Mouse (Mus musculus) embryonic facial prominence, embryonic 11.5 days (tissue): ENCODE measurements around the gene Cdc27. TPM values are rescaled to one million over a fixed set of nuclear protein-coding genes. Genes with fewer than 3 reads are reported as not detected.
A peak's percentile ranks its signal among the peaks of the same experiment; 100 is the strongest.

Experiments
- ATAC-seq: fragments of 200-750 bp; cut with Nextera tagmentation; replicated peaks from 2 replicates; pipeline ENCODE4 v1.8.0; 2017; ENCODE audit warnings: low read depth; ENCODE audit not compliant: insufficient number of reproducible peaks, low FRiP score, low TSS enrichment
- DNase-seq: peaks from one replicate; pipeline ENCODE4 v3.0.0-alpha.2; 2015; ENCODE audit warnings: low spot score
- H3K27ac ChIP-seq: fragments of 300-500 bp; sonication (generic); replicated peaks from 2 replicates; pipeline ENCODE4 v1.5.1; 2014; ENCODE audit warnings: mild to moderate bottlenecking, low read depth, low read length, control low read depth
- H3K27me3 ChIP-seq: fragments of 300-500 bp; sonication (generic); 2 replicates; pipeline ENCODE4 v1.6.1; 2014; ENCODE audit warnings: mild to moderate bottlenecking, low read length, moderate library complexity, mixed read lengths; ENCODE audit not compliant: control insufficient read depth, insufficient read depth
- H3K36me3 ChIP-seq: fragments of 300-500 bp; sonication (generic); replicated peaks from 2 replicates; pipeline ENCODE4 v1.6.1; 2014; ENCODE audit warnings: low read depth, mild to moderate bottlenecking, low read length, moderate library complexity, mixed read lengths; ENCODE audit not compliant: control insufficient read depth, insufficient read depth
- H3K4me1 ChIP-seq: fragments of 300-500 bp; sonication (generic); 2 replicates; pipeline ENCODE4 v1.6.1; 2014; ENCODE audit warnings: low read length, mixed read lengths; ENCODE audit not compliant: control insufficient read depth, insufficient read depth
- H3K4me2 ChIP-seq: fragments of 300-500 bp; sonication (generic); 2 replicates; pipeline ENCODE4 v1.6.1; 2014; ENCODE audit warnings: low read depth, mild to moderate bottlenecking, control low read depth, low read length, moderate library complexity
- H3K4me3 ChIP-seq: fragments of 300-500 bp; sonication (generic); 2 replicates; pipeline ENCODE4 v1.5.1; 2014; ENCODE audit warnings: low read depth, low read length, control low read depth
- H3K9ac ChIP-seq: fragments of 300-500 bp; sonication (generic); replicated peaks from 2 replicates; pipeline ENCODE4 v1.6.1; 2014; ENCODE audit warnings: mild to moderate bottlenecking, control low read depth, low read length
- H3K9me3 ChIP-seq: fragments of 300-500 bp; sonication (generic); replicated peaks from 2 replicates; pipeline ENCODE4 v1.6.1; 2016; ENCODE audit warnings: mild to moderate bottlenecking, low read length, inconsistent platforms, mixed read lengths; ENCODE audit not compliant: control insufficient read depth
- WGBS: fragments of 180-500 bp; shearing (Covaris S2); extraction: QIAGEN DNeasy Blood & Tissue Kit; methylation state at CpG from one replicate; pipeline ENCODE4 v1.1.7; 2014; 5-methylcytosine and 5-hydroxymethylcytosine counted together
- polyA plus RNA-seq: library from polyadenylated mRNA; unstranded; fragments of >200 nt; fragmentation: Nextera tagmentation; extraction: Ambion mirVana; gene quantifications from 2 replicates; pipeline ENCODE4 v1.2.1, GENCODE M21; 2014

Gene Cdc27
- polyA plus RNA-seq, 1 experiment from 2014 or later = 70.6 TPM

GRCm38 (mm10) chr11:104566796-104567195 is 16.4 kb upstream of the Cdc27 start:
- Histone ChIP-seq H3K4me1 (no peaks in the 10 kb centered on the region), H3K27me3 (no peaks in the 10 kb centered on the region; the same call in 1 of the 2 replicates), H3K4me3 (no peak overlapping the region), H3K27ac (no peak overlapping the region), H3K9me3 (no peaks in the 10 kb centered on the region), H3K4me2 (no peak overlapping the region), H3K9ac (no peak overlapping the region), H3K36me3 (no peaks in the 10 kb centered on the region)
- ATAC-seq (no peak), DNase-seq (no peak)
- WGBS = 65% methylated on average over 2 of the region's 2 CpGs

DNA sequence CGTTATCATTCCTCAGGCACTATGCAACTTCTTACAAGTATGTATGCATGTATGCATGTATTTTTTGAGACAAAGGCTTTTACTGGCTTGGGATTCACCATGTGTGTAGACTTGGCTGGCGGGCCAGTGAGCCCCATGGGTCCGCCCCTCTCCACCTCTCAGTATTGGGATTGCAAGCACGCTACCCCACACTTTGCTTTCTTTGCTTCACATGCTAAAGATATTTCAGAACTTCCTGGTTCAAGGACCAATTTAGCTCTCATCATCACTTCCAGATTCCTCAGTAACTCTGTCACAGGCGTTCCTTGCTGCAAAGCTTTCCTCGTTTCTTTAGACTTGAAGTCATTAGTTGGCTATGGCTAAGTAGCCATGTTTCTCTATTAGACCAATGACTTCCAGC is 15.7 kb upstream of the Cdc27 start:
- no peak for ATAC-seq
- Histone ChIP-seq H3K4me3 (no peak overlapping the region), H3K4me2 (no peak overlapping the region), H3K9me3 (no peaks in the 10 kb centered on the region), H3K27ac (no peak overlapping the region), H3K4me1 (no peaks in the 10 kb centered on the region), H3K36me3 (no peaks in the 10 kb centered on the region), H3K27me3 (no peaks in the 10 kb centered on the region), H3K9ac (no peak overlapping the region)
- 80% methylated on average over 6 of the region's 6 CpGs for WGBS
- no peak for DNase-seq

DNA sequence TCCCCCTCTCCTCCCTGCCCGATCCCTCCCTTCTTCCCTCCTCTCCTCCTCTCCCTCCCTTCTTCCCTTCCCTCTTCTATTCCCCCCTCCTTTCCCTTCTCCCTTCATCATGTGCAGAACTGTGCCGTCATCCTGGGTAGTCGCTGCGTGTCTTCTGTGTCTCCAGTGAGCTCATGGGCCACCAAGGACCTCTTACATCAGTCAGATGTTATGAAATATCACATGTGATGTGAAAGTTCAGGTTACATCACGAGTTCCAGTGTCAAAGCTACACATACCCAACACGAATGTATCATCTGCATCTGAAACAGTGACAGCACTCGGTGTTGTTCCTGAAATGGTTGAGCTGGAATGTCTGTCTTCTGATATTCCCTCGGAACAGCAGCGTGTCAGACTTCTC is 14.8 kb upstream of the Cdc27 start:
- Histone ChIP-seq H3K9me3 (no peaks in the 10 kb centered on the region), H3K4me1 (no peaks in the 10 kb centered on the region), H3K4me3 (no peak overlapping the region), H3K27me3 (no peaks in the 10 kb centered on the region), H3K36me3 (no peaks in the 10 kb centered on the region), H3K9ac (no peak overlapping the region), H3K4me2 (no peak overlapping the region), H3K27ac (no peak overlapping the region)
- 79% methylated on average over 9 of the region's 9 CpGs for WGBS
- no peak for DNase-seq
- no peak for ATAC-seq

DNA sequence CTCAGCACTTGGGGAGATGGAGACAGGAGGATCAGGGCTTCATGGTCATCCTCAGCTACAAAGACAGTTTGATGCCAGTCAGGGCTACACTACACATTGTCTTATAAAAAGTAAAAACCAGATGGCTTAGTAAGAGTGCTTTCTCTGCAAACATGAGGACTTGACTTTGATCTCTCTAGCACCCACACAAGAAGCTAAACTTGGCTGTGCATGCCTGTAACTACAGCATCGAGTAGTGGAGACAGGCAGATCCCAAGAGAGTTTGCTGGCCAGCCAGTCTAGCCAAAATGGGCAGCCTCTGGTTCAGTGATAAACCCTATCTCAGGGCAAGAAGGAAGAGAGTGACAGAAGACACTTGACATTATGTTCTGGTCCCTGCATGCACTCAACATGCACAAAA is 13.1 kb upstream of the Cdc27 start:
- Histone ChIP-seq H3K4me2 (no peak overlapping the region), H3K4me1 (no peaks in the 10 kb centered on the region), H3K36me3 (no peaks in the 10 kb centered on the region), H3K9me3 (no peaks in the 10 kb centered on the region), H3K27ac (no peak overlapping the region), H3K27me3 (no peaks in the 10 kb centered on the region), H3K9ac (no peak overlapping the region), H3K4me3 (no peak overlapping the region)
- WGBS = 80% methylated on average over 1 of the region's 1 CpGs
- ATAC-seq (no peak), DNase-seq (no peak)

DNA sequence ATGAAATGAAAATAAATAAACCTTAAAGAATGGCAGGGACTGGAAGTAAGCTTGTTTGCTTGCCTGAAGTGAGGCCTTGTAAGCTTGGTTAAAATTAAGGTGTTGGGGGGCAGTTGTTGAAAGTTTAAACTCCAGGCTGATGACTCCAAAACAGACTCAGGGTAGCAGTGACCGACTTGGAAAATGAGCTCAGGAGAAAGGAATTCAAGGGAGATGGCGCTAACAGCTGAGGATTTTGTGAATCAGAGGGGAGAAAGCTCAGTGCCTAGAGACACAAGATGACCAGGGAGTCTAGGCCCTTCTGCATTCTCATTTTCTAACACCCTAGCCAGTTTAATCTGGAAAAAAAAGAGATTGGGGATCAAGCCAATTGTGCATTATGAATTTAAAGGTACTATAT is 10.6 kb upstream of the Cdc27 start:
- no peaks in the 10 kb centered on the region for H3K36me3 ChIP-seq
- no peak overlapping the region for H3K27ac ChIP-seq
- H3K9ac ChIP-seq = no peak overlapping the region
- DNase-seq = no peak
- no peaks in the 10 kb centered on the region for H3K4me1 ChIP-seq
- no peak for ATAC-seq
- no peaks in the 10 kb centered on the region for H3K9me3 ChIP-seq
- H3K27me3 ChIP-seq = no peaks in the 10 kb centered on the region
- no peak overlapping the region for H3K4me3 ChIP-seq
- 61% methylated on average over 2 of the region's 2 CpGs for WGBS
- H3K4me2 ChIP-seq = no peak overlapping the region

- H3K27ac ChIP-seq = no peak overlapping the region
- no peaks in the 10 kb centered on the region for H3K4me1 ChIP-seq
- no peak overlapping the region for H3K4me3 ChIP-seq
- no peak overlapping the region for H3K4me2 ChIP-seq
- DNase-seq (no peak), ATAC-seq (no peak)
- H3K27me3 ChIP-seq = no peaks in the 10 kb centered on the region
- H3K9ac ChIP-seq = no peak overlapping the region
- no peaks in the 10 kb centered on the region for H3K9me3 ChIP-seq
- no peaks in the 10 kb centered on the region for H3K36me3 ChIP-seq
- 67% methylated on average over 4 of the region's 4 CpGs for WGBS
Measured at GRCm38 (mm10) chr11:104558651-104559403, 8.4 kb upstream of the Cdc27 start.

GRCm38 (mm10) chr11:104558065-104558464 is 7.6 kb upstream of the Cdc27 start:
- no peaks in the 10 kb centered on the region for H3K36me3 ChIP-seq
- H3K4me2 ChIP-seq = no peak overlapping the region
- WGBS = 79% methylated on average over 4 of the region's 4 CpGs

DNA sequence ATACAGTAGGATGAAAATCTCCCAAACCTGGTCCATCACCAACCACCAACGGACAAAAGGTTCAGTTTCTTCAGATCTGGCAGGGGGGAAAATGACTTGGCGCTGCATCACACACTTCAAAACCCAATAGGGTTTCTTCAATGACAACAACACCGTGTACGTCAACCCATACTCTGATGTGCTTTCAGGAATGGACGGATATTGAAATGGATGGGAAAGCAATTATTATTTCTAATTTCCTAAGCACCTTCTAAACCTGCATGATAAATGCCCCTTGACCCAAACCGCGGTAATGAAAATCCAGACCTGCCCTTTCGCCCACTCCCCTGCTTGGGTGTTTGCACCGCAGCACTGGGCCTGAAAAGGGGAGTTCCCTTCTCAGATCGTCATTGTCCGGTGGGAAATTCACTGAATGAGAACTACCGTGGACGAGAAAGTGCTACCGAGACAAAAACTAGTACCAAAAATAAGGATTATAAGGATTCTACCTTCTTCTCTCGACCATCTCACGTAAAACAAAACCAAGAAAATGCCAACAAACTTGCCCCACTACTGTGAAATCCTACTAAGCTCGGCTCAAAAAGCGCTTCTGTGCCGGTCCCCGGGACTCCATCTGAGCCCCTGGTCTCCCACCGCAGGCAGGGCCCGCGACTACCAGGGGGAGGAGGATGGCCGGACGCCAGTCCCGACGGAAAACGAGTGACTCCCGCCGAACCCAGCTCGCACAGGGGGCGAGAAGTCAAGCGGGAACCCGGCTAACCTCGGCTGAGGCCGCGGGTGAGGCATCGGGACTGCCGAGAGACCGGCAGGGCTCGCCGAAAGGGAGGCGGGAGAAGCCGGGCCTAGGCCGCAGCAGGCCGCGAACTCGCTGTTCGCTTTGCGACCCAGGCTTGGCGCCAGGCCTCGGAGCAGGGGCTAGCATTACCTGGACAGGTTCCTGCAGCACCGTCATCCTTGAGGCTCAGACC is 698 bp downstream of the Cdc27 start:
- Histone ChIP-seq H3K4me1 (no peaks in the 10 kb centered on the region; the same call in 1 of the 2 replicates), H3K4me2 (peak overlapping the region; percentile 50)

More at GRCm38 (mm10) chr11:104558065-104558464, 7.6 kb upstream of the Cdc27 start:
- DNase-seq = no peak
- no peak overlapping the region for H3K9ac ChIP-seq
- no peak overlapping the region for H3K27ac ChIP-seq
- no peaks in the 10 kb centered on the region for H3K27me3 ChIP-seq
- ATAC-seq = no peak
- no peaks in the 10 kb centered on the region for H3K9me3 ChIP-seq
- H3K4me1 ChIP-seq = no peaks in the 10 kb centered on the region
- H3K4me3 ChIP-seq = no peak overlapping the region

More for the DNA sequence above, 698 bp downstream of the Cdc27 start:
- peak overlapping the region; percentile 88 for H3K27ac ChIP-seq
- H3K9ac ChIP-seq = peak overlapping the region; percentile 100
- peak overlapping the region; percentile 93 for H3K4me3 ChIP-seq
- H3K9me3 ChIP-seq = no peaks in the 10 kb centered on the region
- ATAC-seq = peak; percentile 31; the same call in 1 of the 2 replicates
- no peaks in the 10 kb centered on the region for H3K27me3 ChIP-seq
- under 1% methylated on average over 52 of the region's 53 CpGs for WGBS
- peak; percentile 67 for DNase-seq
- H3K36me3 ChIP-seq = no peaks in the 10 kb centered on the region
